Mouse (Mus musculus): ENCODE results near the gene Ints14.
"Not testable (repeated sequence)": the region's sequence is repeated elsewhere in the genome, so short reads cannot be mapped to it uniquely, and the experiment has no call there.

Gene Ints14

DNA sequence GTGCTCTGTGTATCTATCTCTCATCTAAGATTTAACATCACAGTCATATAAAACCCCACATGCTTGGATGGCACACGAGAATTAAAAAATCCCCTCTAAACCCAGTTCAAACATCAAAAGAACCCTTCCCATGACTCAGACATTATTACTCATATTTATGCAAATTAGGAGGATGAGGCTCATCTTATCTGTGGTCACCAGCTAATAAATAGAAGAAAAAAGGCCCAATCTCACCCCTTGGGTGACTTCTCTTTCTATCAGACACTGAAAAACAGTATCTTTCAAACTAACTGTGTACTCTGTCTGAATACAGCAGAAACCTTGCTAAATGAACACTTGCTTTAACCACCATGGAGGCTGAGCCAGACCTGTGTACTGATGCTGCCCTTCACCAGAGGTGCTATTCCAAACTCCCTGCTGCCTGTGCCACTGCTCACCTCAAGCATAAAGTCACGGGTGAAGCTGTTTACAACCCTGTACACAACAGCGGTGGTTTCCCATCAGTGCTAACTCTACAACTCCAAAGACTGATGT lies 58.0 kb downstream of the Ints14 start:
- DNase-seq (ENCODE audit: low read depth, low spot score) = no peak

DNA sequence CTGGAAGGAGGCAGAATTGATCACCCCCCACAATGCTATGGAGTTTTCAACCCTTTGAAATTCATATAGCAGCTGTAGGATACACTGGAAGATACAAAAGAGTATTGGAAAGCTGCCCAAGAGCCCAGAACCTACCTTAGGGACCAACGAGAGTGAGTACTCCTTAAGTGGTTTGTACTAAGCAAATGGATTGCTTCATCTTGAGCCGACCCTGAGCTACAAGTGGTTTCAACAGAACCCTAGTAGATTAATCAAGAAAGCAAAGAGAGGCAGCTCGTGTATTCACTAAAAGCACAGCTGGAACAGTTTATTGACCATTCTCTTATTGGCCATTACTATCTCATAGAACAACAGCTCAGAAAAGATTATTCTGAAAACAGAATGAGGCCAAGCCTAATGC lies 58.4 kb downstream of the Ints14 start:
- no peak for DNase-seq (ENCODE audit: low read depth, low spot score)

DNA sequence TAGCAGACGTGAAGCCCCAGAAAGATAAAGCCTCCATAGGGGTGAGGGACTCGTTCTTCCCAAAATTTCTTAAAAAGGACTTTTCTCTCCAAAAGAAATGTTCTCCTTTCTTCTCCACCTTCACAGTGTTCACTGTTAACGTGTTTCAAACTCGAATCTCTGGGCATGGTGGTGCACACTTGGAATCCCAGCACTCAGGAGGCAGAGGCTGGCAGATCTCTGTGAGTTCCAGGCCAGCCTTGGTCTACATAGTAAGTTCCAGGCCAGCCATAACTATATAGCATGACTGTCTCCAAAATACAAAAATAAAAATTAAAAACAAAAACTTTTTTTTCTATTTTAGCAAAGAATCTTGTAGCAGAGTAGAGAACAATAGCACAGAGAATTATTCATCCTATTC lies 59.4 kb downstream of the Ints14 start:
- DNase-seq (ENCODE audit: low read depth, low spot score) = no peak

DNA sequence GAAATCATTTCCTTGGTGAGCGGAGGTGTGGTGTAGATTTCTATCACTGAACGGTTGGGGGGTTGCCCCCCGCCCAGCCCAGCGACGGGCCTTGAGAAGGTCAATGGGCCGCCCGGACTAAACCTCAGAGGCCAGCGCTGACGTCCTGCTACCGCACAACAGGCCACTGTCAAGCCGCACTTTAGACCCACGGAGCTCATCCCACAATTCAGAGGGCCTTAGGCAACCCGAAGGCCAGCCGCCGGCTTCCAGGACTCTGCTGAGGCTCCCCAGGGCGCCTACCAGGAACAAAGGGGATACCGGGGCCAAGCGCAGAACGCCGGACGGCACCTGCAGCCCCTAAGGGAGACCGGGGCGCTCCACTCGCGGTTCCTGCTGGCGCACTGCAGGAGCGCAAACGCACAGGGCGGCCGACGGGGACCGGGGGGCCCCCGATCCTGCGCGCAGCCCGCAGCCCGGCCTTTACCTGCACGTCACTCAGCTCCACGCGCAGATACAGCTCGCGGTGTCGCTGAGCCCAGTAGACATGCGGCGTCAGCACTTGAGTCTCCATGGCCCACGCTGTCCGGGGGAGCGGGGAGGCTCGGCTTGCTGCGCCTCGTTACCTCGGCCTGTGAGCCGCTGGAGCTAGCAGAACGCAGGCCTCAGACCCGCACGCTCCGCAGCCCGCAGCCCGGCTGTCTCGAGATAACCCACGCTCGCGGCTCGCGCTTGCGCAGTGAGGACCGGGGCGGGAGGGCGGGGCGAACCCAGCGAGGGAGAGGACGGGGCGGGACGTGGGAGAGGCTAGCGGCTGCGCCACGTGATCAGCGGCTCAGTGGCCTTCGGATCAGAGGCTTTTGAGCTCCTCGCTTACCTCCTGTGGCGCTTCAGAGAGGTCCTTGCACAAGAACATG lies 60.5 kb downstream of the Ints14 start, which contains the start of gene Hacd3:
Hacd3 (minus strand) TSS at position 703 of the 896 bp plus-strand sequence.
- peak; percentile 97 for DNase-seq (ENCODE audit: low read depth, low spot score)

DNA sequence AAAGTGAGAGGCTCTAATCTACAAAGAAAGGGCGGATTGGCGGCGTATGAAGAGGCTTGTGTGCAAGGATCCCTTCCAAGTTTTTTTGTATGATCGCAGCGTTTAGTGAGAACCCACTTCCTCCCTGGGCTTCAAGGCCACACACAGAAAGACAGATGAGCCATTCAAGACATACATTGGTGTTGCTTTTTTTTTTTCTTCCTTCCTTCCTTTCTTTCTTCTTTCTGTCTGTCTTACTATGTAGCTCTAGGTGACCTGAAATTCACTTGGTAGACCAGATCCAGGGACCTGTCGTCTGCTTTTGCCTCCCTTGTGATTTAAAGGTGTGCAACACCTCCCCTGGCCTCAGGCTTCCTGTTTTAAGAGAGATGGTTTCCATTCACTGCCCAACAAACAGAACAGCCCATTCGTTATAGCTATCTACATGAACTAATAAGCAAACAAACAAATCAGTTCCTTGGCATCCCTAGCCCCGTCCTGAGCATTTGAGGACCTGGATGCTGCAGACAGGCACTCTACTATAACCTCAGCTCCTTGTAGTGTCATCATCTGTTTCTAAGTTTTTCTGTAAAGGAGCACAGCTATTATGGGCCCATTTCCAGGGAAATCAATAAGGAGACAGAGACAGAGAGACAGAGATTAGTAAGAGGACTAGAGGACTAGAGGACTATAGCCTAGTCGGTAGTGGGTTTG lies 61.3 kb downstream of the Ints14 start:
- no peak for DNase-seq (ENCODE audit: low read depth, low spot score)

DNA sequence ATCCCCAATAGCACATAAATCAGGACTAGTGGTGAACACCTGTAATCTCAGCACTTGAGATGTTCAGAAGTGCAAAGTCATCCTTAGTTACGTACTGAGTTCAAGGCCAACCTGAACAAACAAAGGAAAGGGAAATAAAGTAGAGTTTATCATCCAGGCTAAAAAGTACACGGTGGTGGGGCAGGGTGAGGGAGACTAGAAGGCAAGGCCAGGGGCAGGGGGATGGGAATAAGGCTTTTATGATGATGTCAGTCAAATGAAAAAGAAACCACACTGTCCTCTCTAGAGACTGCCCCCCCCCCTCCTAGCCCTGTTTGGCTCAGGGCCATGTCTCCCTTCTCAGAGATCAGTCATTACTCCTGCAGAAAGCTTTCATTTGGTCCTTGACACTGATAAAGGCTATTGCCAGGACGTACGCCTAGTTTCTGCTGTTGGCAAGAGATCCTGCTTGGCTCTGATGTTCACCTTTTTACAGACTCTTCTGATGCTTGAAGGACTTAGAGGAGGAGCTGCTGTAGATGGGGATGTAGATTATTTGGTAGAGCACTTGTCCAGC lies 62.0 kb downstream of the Ints14 start:
- DNase-seq (ENCODE audit: low read depth, low spot score) = no peak

DNA sequence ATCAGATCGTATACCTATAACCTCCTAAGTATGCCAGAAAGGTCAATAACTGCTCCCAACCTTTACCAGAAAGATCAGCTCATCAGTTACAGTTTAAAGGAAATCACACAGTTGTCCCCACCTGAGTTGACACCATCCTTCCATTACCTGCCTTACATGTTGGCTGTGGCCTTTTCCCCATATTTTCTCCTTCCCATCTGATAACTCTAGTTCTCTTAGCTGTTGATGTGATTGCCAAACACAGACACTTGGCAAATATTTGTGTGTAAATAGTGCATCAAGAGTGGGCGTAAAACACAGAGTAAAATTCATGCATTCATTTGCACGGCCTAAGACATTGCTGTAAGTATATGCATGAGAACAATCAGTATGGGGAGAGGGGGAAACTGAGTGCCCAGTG lies 62.7 kb downstream of the Ints14 start:
- no peak for DNase-seq (ENCODE audit: low read depth, low spot score)

DNA sequence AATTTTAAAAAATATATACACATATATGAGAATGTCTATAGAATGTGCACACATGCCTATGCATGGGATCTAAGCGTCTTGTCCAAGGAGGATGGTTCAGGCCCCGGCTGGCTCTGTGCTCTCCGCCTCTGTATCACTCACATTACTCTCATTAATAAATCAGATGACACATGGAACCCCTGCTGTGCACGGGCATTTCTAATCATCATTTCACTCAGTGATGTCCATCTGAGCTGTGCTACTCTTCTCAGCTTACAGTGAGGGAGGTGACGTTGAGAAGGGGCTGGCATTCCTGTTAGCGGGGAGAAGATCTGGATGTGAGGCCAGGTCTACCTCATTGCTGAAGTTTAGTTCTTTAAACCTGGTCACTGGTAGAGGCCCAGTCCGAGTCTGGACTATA lies 66.5 kb downstream of the Ints14 start:
- DNase-seq (ENCODE audit: low read depth, low spot score) = no peak

DNA sequence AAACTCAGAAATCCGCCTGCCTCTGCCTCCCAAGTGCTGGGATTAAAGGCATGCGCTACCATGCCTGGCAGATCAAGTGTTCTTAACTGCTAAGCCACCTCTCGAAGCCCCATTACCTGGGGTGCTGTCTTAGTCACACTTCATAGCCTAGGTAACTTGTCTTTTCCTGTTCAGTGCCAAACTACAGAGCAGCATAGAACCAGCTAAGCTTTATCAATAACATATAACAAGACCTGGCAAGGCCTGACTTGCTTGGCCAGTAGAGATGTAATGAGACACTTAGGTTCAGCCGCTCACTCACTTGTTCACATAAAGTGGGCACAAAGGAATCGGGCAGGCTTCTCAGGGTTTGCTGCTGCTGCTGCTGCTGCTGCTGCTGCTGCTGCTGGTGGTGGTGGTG lies 67.6 kb downstream of the Ints14 start:
- DNase-seq (ENCODE audit: low read depth, low spot score) = no peak

DNA sequence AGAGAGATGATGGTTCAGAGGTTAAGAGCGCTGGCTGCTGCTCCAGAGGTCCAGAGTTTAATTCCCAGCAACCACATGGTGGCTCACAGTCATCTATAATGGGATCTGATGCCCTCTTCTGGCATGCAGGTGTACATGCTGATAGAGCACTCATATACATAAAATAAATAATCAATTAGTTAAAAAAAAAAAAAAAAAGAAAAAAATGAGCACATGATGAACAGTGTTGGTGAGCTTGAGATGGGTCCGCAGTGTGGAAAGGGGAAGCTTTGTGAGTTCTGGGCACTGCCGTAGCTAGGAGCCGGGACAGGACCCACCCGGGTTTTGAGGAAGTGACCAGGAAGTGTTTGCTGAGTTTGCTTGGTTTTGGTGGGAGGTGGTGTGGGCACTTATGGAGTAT lies 70.7 kb downstream of the Ints14 start:
- not testable (repeated sequence) for DNase-seq (ENCODE audit: low read depth, low spot score)

DNA sequence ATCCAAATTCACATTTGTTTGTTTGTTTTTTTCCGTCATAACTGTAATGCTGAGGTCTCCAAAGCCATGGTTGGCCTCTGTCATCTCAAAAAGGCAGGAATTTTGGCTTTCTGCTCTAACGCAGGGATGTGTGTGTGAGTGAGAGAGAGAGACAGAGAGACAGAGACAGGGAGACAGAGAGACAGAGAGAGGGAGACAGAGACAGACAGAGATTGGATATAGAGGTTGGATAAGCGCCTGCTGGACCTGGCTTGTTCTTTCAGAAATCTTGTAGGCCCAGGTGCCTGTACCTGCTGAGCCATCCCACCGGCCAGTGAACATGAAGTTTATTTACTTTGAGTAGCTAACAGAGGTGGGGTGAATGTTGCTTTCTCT lies 71.2 kb downstream of the Ints14 start:
- DNase-seq (ENCODE audit: low read depth, low spot score) = no peak

DNA sequence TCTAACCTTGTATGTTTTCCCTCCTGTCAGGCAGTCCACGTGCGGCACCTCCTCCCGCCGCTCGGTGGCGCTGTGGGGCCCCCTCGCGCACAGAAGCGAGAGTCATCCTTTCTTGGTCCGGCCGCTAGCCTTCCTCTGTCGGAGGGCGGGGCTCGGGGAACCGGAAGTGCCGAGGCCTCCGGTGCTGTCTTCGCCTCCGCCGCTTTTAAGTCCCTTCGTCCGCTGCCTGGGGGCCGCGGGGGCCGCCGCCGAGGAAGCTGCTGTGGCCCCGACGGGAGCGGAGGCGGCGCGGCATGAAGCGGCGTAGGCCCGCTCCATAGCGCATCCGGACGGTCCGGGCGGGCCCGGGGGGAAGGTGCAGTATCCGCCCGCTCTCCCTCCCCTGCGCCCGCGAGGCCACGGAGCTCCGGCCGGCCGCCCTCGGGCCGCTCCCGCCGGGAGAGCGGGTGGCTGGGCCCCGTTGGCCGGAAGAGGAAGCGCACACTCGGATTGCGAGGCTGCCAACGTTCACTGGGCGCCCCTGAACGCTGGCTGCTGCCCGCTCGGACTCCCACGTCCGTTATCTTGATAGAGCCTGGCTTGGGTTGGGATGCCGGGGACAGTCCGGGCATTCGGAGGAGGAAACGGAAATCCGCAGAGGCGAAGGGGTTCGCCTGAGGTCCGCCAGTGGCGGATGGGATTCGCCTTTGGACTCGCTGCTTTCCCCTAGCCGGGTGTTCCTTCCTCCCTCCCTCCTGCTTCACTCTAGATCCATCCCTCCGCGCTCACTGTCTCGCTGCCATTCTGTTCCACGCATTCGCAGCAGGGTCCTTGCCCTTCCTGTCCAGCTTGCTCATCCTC lies 71.8 kb downstream of the Ints14 start, which contains the start of gene Dpp8:
Dpp8 (plus strand) TSS at position 146 of the 840 bp plus-strand sequence.
- peak; percentile 97 for DNase-seq (ENCODE audit: low read depth, low spot score)

DNA sequence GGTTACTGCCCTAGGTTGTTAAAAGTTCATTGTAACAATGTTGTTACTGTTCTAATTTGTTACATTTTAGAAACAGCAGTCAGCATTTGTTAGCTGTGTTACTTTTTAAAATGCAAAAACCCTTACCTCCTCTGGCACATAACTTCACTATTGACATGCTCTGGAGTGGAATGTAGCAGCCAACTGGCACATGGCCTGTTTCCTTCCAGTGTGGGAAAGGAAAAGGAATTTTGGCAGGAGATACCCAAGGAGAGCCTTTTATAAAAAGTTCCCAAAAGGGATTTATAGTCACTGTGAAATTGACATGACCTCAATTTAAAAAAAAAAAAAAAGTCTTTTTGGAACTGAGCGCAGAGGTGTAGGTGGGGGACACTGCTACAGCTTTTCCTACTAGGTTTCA lies 75.8 kb downstream of the Ints14 start:
- peak; percentile 71 for DNase-seq (ENCODE audit: low read depth, low spot score)

Data from brain, adult 2 months (tissue).